Mouse (Mus musculus): ENCODE measurements around the gene Npl.

Gene Npl

DNA sequence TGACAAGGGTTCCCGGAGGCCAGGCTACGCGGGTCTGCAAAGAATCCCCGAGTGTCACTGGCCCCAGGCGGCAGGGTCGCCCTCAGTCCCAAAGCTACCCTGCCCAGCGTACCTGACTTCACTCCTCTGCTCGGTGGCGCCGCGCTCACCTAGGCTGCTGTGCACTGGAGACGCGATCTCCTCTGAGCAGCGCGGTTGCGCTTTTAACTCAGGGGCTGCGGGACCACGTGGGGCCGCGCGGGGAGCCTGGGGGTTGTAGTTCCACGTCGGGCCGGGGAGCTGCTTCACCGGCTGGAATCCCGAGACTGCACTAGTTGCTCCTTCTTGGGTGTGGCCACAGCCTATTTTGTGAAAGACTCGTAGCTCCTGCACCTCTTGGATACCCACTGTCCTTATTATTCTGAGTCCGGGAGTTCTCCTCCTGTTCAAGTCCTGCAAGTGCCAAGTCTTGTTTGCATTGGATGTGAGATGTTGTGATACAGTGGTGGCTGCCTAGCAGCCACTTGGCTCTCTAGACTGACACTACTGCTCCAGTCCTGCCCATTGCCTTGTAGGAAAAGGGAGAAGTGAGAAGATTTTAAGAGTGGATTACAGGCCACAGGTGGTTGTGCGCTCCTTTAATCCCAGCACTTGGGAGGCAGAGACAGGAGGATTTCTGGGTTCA is at the start of gene Npl:
TSS of gene Npl (minus strand) at position 510 of the 664 bp plus-strand sequence.
- no peak for DNase-seq (ENCODE audit: low spot score)

DNA sequence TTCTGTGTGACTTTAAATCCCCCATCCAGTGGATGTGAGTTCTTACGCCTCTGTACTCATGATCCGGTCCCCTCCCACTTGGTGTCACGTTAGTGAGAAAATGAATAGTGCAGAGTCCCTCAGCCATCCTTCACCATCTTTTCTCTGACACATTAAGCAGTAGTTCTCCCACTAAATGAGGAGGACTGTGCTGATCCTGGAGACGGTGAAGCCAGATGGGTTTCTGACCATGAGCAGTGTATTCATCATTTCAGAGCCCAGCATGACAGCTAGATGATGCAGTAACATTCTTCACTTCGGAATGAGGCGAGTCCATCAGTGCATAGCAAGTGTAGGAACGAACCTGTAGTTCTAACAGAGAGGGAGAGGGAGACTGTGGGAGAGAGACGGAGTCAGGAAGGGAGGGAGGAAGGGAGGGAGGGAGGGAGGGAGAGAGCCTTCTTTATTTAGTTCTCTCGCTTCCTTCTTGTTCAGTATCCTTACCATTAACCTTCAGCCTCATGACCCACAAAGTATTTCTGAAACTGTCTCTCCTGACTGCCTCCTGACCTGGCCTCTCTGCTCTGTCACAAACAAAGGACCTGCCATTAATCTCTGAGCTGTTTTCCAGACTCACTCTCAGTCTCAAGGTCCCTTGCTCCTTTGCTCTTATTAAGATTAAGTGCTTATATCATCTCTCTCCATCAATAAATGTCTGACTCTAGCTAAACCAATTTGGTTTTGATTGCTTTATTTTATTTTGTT is 49.6 kb upstream of the Npl start:
- no peak for DNase-seq (ENCODE audit: low spot score)

DNA sequence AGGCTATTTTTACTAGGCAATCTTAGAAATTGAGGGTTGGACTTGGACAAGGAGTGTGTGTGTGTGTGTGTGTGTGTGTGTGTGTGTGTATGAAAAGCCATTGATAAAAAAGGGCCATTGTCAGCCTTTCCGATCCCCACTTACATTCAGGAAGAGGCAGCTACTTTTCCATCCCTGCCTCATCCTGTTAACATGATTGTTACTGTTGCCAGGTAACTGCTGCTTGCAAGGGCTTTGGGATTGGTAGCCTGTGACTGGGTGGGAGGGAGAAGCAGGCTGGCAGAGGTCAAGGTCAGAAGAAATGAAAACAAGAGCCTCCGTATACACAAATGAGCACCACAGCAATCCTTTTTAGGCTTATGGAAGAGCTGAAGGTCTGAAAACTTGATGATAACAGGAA is 48.9 kb upstream of the Npl start:
- no peak for DNase-seq (ENCODE audit: low spot score)

DNA sequence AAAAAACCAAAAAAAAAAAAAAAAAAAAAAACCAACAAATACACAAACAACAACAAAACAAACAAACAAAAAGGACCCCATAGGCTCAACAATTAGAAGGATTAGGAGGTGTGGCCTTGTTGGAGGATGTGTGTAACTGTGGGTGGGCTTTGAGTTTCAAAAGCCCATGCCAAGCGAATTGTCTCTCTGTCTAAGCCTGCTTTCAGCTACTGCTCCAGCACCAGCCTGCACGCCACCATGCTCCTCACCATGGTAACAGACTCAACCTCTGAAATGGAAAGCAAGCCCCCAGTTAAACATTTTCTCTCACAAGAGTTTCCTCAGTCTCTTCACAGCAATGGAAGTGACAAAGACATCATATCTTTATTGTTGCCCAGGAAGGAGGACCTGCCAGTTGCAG is 43.8 kb upstream of the Npl start:
- DNase-seq (ENCODE audit: low spot score): no peak

DNA sequence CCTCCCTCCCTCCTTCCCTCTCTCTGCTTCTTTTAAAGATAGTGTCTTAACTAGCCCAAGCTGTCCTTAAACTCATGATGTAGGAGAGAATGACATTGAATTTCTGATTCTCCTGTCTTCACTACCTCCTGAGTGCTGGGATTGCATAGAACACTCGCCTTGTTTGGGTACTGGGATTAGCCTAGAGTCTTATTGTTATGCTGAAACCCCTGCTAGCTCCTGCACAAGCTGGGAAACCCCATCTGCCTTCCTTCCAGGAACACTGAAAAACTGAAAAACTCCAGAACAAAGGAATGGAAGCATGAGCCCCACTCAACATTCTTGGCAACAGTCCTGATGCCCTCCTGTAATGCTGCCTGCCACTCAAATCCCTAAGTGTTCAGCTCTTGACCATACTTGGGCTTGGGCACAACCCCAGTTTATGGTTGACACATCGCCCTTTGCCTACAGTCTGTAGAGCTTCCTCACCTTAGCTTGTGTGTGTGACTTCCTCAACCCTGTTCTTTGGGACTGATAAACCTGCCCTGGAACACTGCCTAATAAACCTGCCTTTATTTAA is 40.4 kb upstream of the Npl start:
- DNase-seq (ENCODE audit: low spot score): no peak

DNA sequence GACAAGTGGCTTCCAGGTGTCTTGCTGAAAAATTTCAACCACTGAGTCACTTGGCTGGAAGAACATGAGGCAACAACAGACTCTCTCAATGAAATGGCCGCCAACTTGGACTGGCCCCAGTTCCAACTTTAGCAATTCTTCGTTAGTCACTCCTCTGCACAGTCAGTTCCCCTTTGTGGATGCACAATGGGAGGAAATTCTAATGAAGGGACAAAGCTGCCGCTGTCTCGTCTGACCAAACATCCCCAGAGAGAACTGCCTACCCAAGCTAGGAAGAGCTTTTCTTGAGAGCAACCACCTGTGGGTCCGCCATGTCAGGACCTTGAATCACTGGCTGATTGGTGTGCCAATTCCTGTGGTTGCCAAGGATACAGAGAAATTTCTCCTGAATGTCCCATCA is 38.1 kb upstream of the Npl start:
- no peak for DNase-seq (ENCODE audit: low spot score)

DNA sequence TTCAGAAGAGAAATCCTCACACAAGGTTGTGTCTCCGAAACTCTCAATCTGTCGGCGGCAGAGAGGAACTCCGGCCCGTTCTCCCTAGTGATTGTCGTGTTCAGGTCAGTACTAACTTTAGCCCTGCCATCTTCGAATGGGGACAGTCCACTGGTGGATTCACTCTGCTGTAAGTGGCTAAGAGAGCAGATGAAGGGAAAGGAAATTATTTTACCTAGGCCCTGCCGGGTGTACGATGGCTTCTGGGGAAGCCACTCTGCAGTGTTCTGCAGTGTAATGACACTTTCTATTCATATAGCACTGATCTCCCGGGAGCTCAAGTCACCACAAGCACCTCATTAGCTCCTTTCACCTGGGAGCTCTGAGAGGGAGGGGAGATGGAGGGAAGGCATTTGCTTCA is 37.0 kb upstream of the Npl start:
- DNase-seq (ENCODE audit: low spot score): no peak

DNA sequence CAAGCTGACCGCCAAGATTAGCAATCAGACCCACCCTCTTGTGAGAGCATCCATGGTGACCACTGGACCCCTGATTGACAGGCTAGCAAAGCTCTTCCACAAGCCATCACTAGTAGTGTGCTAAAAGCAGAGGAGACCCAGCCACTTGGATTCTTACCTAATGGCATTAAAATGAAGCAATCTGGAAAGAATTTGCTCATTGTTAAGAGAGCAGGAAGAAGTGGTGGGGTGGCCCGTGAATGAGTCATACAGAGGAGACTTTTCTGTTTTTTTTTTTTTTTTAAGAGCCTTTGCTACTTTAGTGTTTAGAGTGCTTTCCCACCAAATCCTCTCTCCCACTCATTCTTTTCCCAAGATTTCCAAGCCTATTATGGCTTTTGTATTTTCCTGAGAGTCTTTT is 35.9 kb upstream of the Npl start:
- no peak for DNase-seq (ENCODE audit: low spot score)

DNA sequence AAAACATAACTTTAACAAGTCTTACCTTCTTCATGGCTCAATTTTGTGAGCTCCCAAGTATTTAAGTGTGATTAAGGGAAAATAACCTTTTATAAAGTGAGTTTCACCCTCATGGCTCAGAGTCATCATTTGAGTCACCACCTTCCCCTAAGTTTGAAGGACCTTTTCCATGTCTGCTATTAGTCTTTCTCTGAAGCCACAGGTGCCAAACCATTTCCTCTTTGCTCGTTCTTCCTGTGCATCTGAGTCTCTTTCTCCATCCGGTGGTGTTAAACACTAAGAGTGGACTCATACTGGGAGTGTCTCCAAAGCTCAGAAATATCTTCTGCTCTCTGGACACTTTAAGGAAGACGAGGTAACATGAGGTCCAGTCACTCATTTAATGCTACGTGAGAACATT is 33.3 kb upstream of the Npl start:
- no peak for DNase-seq (ENCODE audit: low spot score)

DNA sequence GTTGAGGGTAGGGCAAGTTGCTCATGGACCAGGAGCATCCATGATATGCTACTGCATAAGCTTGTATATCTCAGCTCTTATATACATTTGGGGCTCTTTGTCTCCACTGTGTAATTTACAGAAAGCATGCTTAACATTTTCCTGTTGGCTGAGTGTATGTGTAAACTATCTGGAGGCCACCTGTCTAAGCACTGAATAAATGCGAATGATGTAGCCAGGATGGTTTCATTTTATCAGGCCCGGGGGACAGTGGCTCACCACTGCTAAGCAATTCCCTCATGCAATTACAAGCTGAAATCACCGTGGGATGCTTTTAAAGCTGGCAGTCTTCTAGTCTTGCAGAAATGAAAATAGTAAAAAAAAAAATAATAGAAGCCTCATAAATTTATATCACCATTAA is 24.9 kb upstream of the Npl start:
- no peak for DNase-seq (ENCODE audit: low spot score)

DNA sequence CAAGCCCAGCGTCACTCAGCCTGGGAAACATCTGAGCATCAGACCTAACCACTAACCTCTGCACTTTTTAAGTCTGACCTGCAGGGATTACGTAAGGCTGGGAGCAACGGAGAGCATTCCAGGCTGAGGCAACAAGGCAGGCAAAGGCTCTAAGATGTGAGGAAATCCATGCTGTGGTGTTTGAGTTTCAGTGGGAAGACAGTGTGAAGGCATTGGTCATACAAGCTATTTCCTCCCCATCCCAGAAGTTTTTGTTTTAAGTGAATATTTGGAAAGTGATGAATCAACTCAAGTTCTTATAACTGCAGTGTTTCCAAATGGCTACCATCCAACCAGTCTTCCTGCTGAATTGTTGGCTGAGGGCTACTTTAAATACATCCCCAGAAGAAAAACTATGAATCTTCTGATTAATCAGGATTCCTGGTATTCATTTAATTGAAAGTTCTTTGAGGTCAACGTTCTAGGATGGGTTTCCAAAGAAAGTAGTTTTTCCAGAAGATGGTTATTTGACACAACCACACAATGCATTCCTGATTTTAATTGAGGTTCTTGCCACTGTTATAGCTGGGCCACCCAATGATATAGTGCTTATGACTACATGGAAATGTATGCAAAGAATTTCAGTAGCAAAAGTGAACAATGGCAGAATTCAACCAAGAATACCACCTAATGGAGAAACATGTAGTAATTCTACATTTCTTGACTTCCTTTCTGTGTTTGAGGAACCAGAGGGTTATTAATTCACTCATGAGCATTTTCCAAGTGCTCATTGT is 22.6 kb upstream of the Npl start:
- DNase-seq (ENCODE audit: low spot score): no peak

DNA sequence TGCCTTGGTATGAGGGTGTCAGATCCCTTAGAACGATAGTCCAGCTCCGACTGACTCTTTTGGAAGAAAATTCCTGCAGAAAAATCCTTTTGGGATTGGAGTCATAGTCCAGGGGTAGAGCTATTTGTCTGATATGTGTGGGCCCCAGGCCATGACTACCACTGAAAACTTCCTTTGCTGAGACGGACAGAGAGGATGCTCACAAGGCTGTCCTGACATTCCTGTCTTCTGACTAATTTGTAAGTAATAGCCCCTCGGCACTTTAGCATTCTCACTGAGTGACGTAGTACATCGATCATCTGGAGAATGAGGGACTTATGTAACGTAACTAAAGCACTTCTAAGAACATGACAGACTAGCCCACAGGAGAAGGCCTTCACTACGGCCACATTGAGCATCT is 15.9 kb upstream of the Npl start:
- no peak for DNase-seq (ENCODE audit: low spot score)

DNA sequence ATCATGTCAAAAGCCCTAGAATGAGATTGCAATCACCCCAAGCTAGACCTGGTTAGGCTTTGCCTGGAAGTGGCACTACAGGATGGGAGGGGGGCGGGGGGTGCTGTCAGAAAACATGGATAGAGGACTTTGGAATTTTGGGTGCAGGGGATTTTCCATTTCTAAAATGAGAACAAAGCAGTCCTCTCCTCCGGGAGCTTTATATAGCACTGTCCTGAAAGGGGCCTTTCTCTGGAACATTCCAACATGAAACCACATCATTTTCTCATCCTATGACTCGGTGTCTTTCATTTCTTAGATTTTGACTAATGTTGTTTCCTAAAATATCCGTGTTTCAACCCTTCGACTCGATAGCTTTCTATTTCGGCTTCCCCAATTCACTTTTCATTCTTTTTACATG is 14.9 kb upstream of the Npl start:
- no peak for DNase-seq (ENCODE audit: low spot score)

DNA sequence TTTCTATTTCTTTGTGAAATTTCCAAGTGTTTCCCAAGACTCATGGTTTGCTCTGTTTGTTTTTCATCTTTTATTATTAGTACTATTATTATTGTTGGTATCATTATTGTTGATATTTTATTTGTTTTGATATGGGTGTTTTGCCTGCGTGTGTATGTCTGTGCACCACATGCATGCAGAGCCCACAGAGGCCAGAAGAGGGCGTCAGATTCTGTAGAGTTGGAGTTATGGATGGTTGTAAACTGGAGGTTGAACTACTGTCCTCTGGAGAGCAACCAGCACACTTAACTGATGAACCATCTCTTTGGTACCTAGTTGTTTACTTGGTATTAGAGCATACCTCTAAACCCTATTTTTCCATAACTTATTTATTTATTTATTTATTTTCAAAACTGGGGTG is 13.8 kb upstream of the Npl start:
- no peak for DNase-seq (ENCODE audit: low spot score)

DNA sequence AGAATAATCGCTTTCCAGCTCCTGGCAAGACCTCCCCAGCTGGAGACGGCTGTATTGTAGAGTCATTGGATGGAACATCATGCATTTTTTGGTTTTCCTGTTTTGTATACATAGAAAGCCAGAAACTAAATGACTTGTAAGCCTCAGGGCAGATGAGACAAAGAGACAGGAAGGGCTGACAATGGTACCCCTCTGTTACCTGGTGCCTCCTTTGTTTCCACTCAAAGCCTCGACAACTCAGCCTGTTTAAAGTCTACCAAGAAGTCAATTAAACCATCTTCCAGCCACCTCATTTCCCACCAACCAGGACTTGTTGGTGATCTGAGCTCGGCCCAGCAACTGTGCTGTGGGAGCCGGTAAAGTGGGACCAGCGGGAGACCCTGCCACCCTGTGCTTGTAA is 11.0 kb upstream of the Npl start:
- DNase-seq (ENCODE audit: low spot score): no peak

DNA sequence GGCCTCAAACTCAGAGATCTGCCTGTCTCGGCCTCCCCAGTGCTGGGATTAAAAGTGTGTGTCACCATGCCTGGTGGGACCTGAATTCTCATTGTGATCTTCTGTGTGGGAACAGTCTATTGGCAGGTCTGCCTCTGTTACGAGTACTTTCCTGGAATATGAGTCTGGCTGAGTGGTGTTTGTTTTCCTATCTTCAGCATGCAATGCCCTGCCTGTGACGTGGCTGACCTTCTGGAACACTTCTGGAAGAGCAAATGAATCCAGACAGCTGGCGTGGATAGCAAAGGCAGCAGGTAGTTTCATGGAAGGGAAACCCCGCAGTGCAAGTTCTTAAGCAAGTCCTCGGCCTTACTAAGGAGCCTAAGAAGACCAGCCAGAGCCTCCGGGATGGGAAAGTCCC is 9.9 kb upstream of the Npl start:
- DNase-seq (ENCODE audit: low spot score): no peak

DNA sequence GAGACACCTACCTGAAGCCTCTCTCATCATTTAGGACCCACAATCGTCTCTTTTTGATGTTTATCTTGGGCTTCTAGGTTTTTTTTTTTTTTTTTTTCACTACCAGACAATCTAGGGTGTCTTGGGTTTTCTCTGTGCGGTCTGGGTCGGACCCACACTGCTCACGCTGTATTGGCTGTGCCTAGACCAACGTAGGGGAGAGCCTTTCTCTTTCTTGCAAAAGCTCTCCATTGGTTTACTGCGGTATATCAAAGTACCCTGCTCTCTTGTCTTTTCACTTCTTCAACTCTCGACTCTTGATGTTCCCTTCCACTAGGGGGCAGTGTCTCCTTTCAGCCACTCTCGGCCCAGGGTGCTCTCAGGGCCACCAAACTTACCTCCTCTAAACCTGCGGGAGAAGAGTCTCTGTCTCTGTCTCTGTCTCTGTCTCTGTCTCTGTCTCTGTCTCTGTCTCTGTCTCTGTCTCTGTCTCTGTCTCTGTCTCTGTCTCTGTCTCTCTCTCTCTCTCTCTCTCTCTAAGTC is 9.3 kb upstream of the Npl start:
- peak; percentile 14 for DNase-seq (ENCODE audit: low spot score)

DNA sequence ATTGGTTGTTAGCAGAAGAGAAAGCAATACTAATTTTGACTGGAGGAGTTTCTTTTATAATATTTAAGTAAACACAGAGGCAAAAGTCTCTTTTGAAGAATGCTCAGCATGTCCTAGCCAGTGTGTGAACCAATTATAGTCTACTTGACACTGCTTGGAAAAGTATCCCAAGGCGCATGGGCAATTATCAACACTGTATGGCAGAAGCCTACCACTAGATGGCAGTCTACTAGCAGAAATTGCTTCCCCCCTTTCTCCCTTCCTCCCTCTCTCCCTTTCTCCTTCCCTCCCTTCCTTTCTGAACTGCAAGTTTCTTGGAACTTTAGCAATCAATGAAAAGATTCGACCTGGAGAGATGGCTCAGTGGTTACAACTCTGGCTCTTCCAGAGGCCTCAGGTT is 7.1 kb upstream of the Npl start:
- no peak for DNase-seq (ENCODE audit: low spot score)

DNA sequence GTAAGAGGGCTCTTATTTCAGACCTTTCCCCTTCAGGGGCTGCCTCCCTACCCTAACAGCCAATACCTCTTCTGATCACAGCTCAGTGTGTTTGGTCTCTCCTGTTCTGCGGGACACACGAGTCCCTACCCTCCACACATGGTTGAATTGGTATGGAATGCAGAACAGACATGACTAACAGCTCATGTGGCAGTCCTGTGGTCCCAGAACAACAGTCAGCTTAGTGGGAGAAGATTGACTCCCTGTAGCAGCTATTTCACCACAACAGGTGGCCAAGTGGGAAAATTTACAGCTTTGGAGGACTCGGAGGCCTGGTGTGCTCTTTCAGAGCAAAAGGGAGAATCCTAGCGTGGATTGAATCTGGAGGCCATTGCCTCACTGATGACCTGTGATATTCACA is 6.4 kb upstream of the Npl start:
- no peak for DNase-seq (ENCODE audit: low spot score)

DNA sequence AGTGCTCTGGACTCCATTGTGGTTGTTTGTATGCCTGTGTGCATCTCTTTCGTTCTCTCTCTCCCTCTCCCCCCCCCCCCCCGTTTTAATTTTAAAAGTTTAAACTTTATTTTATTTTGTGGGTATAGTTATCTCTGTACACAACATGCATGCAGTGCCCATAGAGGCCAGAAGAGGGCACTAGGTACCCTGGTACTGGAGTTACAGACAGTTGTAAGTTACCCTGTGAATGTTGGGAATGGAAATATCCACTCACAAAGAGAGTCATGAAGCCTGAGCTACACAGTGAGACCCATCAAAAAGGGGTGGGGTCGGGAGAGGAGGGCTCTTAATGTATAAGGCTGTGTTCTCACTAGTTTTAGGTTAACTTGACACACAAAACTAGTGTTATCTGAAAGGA is 969 bp upstream of the Npl start:
- DNase-seq (ENCODE audit: low spot score): peak; percentile 19

DNA sequence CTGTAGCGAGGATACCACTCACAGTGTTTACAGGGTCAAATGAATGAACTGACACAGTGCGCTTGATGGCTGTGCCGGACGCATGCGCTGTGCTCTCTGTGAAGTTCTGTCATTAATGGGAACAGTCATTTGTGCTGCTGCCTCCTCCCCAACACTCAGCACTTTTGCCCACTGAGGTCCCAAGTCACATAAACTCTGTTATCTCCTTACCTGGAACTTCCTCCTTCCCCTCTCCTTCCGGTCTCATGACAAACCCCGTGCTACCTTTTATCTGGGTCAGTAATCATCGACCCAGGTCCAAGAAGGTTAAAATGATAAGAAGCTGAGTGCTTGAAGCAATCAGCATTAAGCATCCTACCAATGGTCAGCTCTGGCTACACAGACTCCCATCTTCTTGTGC is 2.3 kb downstream of the Npl start:
- DNase-seq (ENCODE audit: low spot score): no peak

DNA sequence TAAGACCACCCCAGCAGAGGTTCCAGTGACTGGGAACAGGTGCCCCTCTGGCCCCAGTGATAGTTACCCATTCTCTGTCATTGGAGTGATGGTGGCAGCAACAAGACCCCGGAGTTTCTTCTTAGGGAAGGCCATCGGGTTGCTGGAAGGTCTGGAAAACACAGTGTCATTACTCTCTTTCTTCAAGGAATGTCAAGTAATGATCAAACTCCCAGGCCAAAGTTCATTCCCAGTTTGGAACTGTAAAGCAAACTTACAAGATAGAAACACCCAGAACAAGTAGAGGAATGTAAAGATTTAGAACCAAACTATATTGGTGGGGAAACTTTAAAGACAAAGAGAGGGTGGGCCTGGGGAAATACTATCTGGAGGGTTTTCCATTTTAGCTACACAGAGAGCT is 4.6 kb downstream of the Npl start:
- DNase-seq (ENCODE audit: low spot score): no peak
